Mouse (Mus musculus) testis, adult 2 months (tissue): ENCODE results near the gene Gnat3.

ENCODE experiments used
- CTCF ChIP-seq: fragments of 200-500 bp; IDR thresholded peaks from 2 replicates; pipeline ENCODE4 v1.5.1; 2012; ENCODE audit warnings: low read depth, mild to moderate bottlenecking, inconsistent platforms, low read length, moderate library complexity; ENCODE audit not compliant: control insufficient read depth, insufficient read depth, insufficient replicate concordance
- POLR2A ChIP-seq: fragments of 200-500 bp; IDR thresholded peaks from 2 replicates; pipeline ENCODE4 v1.6.1; 2012; ENCODE audit warnings: low read depth, mild to moderate bottlenecking, inconsistent platforms, low read length, moderate library complexity; ENCODE audit not compliant: control insufficient read depth

DNA sequence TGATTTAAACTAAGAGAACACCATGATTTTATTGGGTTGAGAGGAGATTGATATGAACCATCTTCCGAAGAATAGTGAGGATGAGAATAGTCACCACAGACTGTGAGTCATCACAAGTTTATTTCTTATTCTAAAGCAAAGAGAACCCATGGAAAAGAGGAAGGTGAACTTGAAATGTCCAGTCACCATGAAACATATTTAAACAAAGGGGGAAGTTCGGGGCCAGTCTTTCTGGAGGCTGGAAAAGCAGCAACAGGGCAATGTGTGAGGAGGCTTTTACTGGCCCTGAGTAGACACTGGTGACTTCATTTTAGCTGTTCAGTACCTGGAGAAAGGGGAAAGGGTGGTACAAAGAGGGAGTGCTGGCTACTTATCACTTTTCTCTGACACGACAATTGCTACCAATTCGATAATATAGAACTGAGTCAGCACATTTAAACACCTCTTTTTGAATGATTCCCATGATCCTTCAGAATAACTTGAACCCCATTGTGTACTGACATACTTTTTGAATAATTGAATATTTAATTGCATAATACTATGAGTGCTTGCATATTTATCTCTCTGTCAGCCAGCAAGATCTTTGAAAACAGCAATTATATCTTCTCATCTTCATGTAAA, 52.0 kb downstream of the Gnat3 start:
- no peak for TF ChIP-seq CTCF
- TF ChIP-seq POLR2A = no peak
